ENCODE assay signal across 27 mouse cellular contexts in the genomic region with DNA sequence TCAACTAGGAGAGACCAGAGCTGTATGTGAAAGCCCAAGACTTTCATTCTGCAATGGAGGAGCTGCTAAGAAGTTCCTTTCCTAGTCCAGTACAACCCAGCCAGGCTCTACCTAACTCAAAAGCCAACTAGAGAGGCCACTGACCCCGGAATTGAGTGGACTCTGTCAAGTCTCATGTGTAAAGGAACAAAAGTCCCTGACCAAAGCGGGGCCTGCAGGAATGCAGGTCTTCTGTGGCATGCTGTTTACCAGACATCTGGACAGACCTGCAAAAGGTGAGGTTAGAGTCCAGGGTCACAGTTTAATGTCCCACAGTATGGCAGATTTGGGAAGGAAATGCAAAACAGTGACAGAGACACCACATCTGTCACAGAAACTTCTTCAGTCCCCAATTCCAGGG. TPM values are rescaled to one million over a fixed set of nuclear protein-coding genes. Genes with fewer than 3 reads are reported as not detected.
DNase-seq lines count a peak whose midpoint lies in the region; ATAC-seq and TF ChIP-seq lines count a peak whose summit lies in the region.
"Had no signal": no experiment of that assay in that cellular context is flagged by ENCODE, and none has a peak within 500 bp of the region (broad histone marks: within the 10 kb centered on the region; RNA-seq: fewer than 3 reads in every experiment).

No protein-coding gene starts in this region.

- TF ChIP-seq CTCF in liver, embryonic 14.5 days (IDR thresholded peaks at IDR 0.05; ENCODE audit: low read depth): no peak

- H3K4me3 ChIP-seq in kidney, embryonic 14.5 days (ENCODE audit: low read length): no peak overlapping the region
- H3K4me3 ChIP-seq in liver, embryonic 14.5 days (ENCODE audit: insufficient read depth in 1 of 2, low read depth in 2 of 2, low read length in 2 of 2): no peak overlapping the region
- H3K4me3 ChIP-seq: forebrain, embryonic 13.5 days; heart, embryonic 12.5 days; hindbrain, embryonic 13.5 days; layer of hippocampus, adult 2 months; lung, embryonic 15.5 days; midbrain, embryonic 10.5 days; midbrain, embryonic 15.5 days; neural tube, embryonic 15.5 days had no signal

- H3K9ac ChIP-seq in kidney, embryonic 14.5 days (ENCODE audit: low read depth, low read length): no peak overlapping the region
- H3K9ac ChIP-seq in liver, embryonic 14.5 days (replicated peaks): no peak overlapping the region
- H3K9ac ChIP-seq: forebrain, embryonic 13.5 days; heart, embryonic 12.5 days; hindbrain, embryonic 13.5 days; lung, embryonic 15.5 days; midbrain, embryonic 15.5 days; neural tube, embryonic 15.5 days had no signal

- H3K4me1 ChIP-seq in kidney, embryonic 14.5 days (ENCODE audit: control insufficient read depth, insufficient read depth, low read length): no peaks in the 10 kb centered on the region
- peaks cover 0 to 16% of the 10 kb centered on the region in 2 experiments; a peak in 2 of 4 replicates for H3K4me1 ChIP-seq in liver, embryonic 14.5 days (replicated peaks; ENCODE audit: control insufficient read depth in 2 of 2, insufficient read depth in 2 of 2, low read length in 1 of 2)
- H3K4me1 ChIP-seq: forebrain, embryonic 13.5 days; heart, embryonic 12.5 days; lung, embryonic 15.5 days; midbrain, embryonic 10.5 days; midbrain, embryonic 15.5 days; neural tube, embryonic 15.5 days had no signal

- no peak overlapping the region for H3K4me2 ChIP-seq in kidney, embryonic 14.5 days (replicated peaks; ENCODE audit: low read depth, low read length)
- H3K4me2 ChIP-seq in liver, embryonic 14.5 days (ENCODE audit: low read depth): no peak overlapping the region
- H3K4me2 ChIP-seq: forebrain, embryonic 13.5 days; heart, embryonic 12.5 days; hindbrain, embryonic 13.5 days; lung, embryonic 15.5 days; midbrain, embryonic 15.5 days; neural tube, embryonic 15.5 days had no signal

- no peak for ATAC-seq in kidney, embryonic 14.5 days (ENCODE audit: low FRiP score, low TSS enrichment)
- peak; percentile 34; the same call in 1 of the 2 replicates for ATAC-seq in liver, embryonic 14.5 days (ENCODE audit: insufficient read depth)
- ATAC-seq: forebrain, embryonic 13.5 days; midbrain, embryonic 15.5 days had no signal

- H3K36me3 ChIP-seq in kidney, embryonic 14.5 days (ENCODE audit: control insufficient read depth, insufficient read depth, low read length): no peaks in the 10 kb centered on the region
- H3K36me3 ChIP-seq in liver, embryonic 14.5 days (replicated peaks; ENCODE audit: control insufficient read depth, insufficient read depth, low read depth): no peaks in the 10 kb centered on the region
- H3K36me3 ChIP-seq: heart, embryonic 12.5 days; hindbrain, embryonic 13.5 days; lung, embryonic 15.5 days; midbrain, embryonic 10.5 days; midbrain, embryonic 15.5 days; neural tube, embryonic 15.5 days had no signal

- no peak for TF ChIP-seq EP300 in liver, embryonic 14.5 days (IDR thresholded peaks at IDR 0.05; ENCODE audit: low read depth)

- DNase-seq in kidney, postnatal 14 days: peak; percentile 14
- DNase-seq in kidney, postnatal 25 days: peak; percentile 8 to 46
- DNase-seq in liver, embryonic 14.5 days (ENCODE audit: low read depth in 3 of 3, low spot score in 3 of 3): no peak
- no peak for DNase-seq in cerebellum, postnatal 14 days
- no peak for DNase-seq in adrenal gland, postnatal 36 days
- DNase-seq: adrenal gland, postnatal 25 days; B cell, adult 2 months; cerebellum, adult 8-10 months; cerebellum, postnatal 36 days; gastrocnemius, postnatal 25 days; heart, adult 18-20 months; heart, postnatal 4 days; left cerebral cortex, postnatal 4 days; right cerebral cortex, postnatal 14 days; thymus, postnatal 4 days had no signal

- H3K27me3 ChIP-seq in kidney, embryonic 14.5 days (ENCODE audit: control insufficient read depth, insufficient read depth, low read length): no peaks in the 10 kb centered on the region
- no peaks in the 10 kb centered on the region for H3K27me3 ChIP-seq in liver, embryonic 14.5 days (ENCODE audit: control insufficient read depth, insufficient read depth, low read length)
- H3K27me3 ChIP-seq: forebrain, embryonic 13.5 days; heart, embryonic 12.5 days; hindbrain, embryonic 13.5 days; lung, embryonic 15.5 days; midbrain, embryonic 15.5 days; neural tube, embryonic 15.5 days had no signal

- WGBS in kidney, embryonic 14.5 days: 91% methylated on average over 2 of the region's 2 CpGs
- WGBS in liver, embryonic 14.5 days (ENCODE audit: insufficient replicate concordance): 45% methylated on average over 2 of the region's 2 CpGs

- H3K9me3 ChIP-seq in kidney, embryonic 14.5 days (ENCODE audit: control insufficient read depth, low read length): no peaks in the 10 kb centered on the region
- no peaks in the 10 kb centered on the region for H3K9me3 ChIP-seq in liver, embryonic 14.5 days (ENCODE audit: control insufficient read depth, low read length)
- H3K9me3 ChIP-seq: forebrain, embryonic 13.5 days; heart, embryonic 12.5 days; hindbrain, embryonic 13.5 days; lung, embryonic 15.5 days; midbrain, embryonic 10.5 days; midbrain, embryonic 15.5 days; neural tube, embryonic 15.5 days had no signal

- H3K27ac ChIP-seq in kidney, embryonic 14.5 days (ENCODE audit: low read depth, low read length): no peak overlapping the region
- H3K27ac ChIP-seq in liver, embryonic 14.5 days: no peak overlapping the region
- H3K27ac ChIP-seq: forebrain, embryonic 13.5 days; hindbrain, embryonic 13.5 days; layer of hippocampus, adult 2 months; lung, embryonic 15.5 days; midbrain, embryonic 10.5 days; midbrain, embryonic 15.5 days; neural tube, embryonic 15.5 days had no signal

RNA-seq across cellular contexts. Expression of a gene that starts 11.0 kb away (rescaled TPM):
- 12.8 and 17.2 TPM in 2 replicates for polyA plus RNA-seq in kidney, embryonic 14.5 days (2014; fragmentation: Nextera tagmentation; extraction: Ambion mirVana)
- polyA plus RNA-seq in liver, embryonic 14.5 days (2012; rRNA removed): 1,880 and 2,444 TPM in 2 replicates
- polyA plus RNA-seq in liver, embryonic 14.5 days (2014; fragmentation: Nextera tagmentation; extraction: Ambion mirVana): 4,893 and 4,971 TPM in 2 replicates
- total RNA-seq in adrenal gland, postnatal 36 days (2021): 100 to 1,000 TPM in 1 of 2 experiments, 10 to 100 TPM in 1; 98.9 to 215 TPM

RNA-seq across cellular contexts. Expression of a gene that starts 11.1 kb away (rescaled TPM):
- 1.4 TPM in 1 of 2 replicates, not detected in the other for polyA plus RNA-seq in kidney, embryonic 14.5 days (2014; fragmentation: Nextera tagmentation; extraction: Ambion mirVana)
- 0.16 and 0.27 TPM in 2 replicates for polyA plus RNA-seq in liver, embryonic 14.5 days (2012; rRNA removed)
- polyA plus RNA-seq in liver, embryonic 14.5 days (2014; fragmentation: Nextera tagmentation; extraction: Ambion mirVana): 1.7 and 4.2 TPM in 2 replicates
- total RNA-seq in adrenal gland, postnatal 36 days (2021): 10 to 100 TPM; 13.4 to 17.2 TPM
- total RNA-seq: megakaryocyte progenitor cell, adult 5-6 weeks had no signal
- polyA plus RNA-seq: embryonic facial prominence, embryonic 11.5 days; midbrain, embryonic 10.5 days; midbrain, embryonic 15.5 days; stomach, embryonic 14.5 days had no signal

RNA-seq across cellular contexts. Expression of a gene that starts 39.3 kb away (rescaled TPM):
- 48.0 and 63.6 TPM in 2 replicates for polyA plus RNA-seq in kidney, embryonic 14.5 days (2014; fragmentation: Nextera tagmentation; extraction: Ambion mirVana)
- polyA plus RNA-seq in liver, embryonic 14.5 days (2012; rRNA removed): 17.1 and 17.8 TPM in 2 replicates
- polyA plus RNA-seq in liver, embryonic 14.5 days (2014; fragmentation: Nextera tagmentation; extraction: Ambion mirVana): 17.8 and 18.4 TPM in 2 replicates
- 10 to 100 TPM; 44.0 to 49.8 TPM for total RNA-seq in adrenal gland, postnatal 36 days (2021)

Comparison
In these comparisons a context has a peak if more than half of its experiments do, and no peak if none do; other contexts are left out.
1. DNase-seq: peak in kidney, postnatal 14 days (single experiment) and kidney, postnatal 25 days (2 of 2); none in liver, embryonic 14.5 days (0 of 3), cerebellum, postnatal 14 days (0 of 2) and adrenal gland, postnatal 36 days (0 of 2).
2. RNA of a gene that starts 11.0 kb away (polyA plus RNA-seq): 1,880 to 4,971 TPM in liver, embryonic 14.5 days; 12.8 to 17.2 TPM in kidney, embryonic 14.5 days; every median in the first group is over 100 times any median in the second.